Mouse (Mus musculus): ENCODE data around the gene Atcay. TPM values are rescaled to one million over a fixed set of nuclear protein-coding genes. Genes with fewer than 3 reads are reported as not detected.
"Not testable (repeated sequence)": the region's sequence is repeated elsewhere in the genome, so short reads cannot be mapped to it uniquely, and the experiment has no call there.

The Atcay gene
- polyA plus RNA-seq, 1 experiment from 2014 or later, result not detected

- not testable (repeated sequence) for DNase-seq (ENCODE audit: low spot score); H3K4me3 ChIP-seq (ENCODE audit: low read depth, low read length); H3K9me3 ChIP-seq (ENCODE audit: control insufficient read depth, low read length); ATAC-seq (replicated peaks; ENCODE audit: low FRiP score); H3K27ac ChIP-seq (ENCODE audit: low read depth, low read length); H3K4me2 ChIP-seq; H3K27me3 ChIP-seq (replicated peaks; ENCODE audit: control insufficient read depth, insufficient read depth, low read length); H3K9ac ChIP-seq (ENCODE audit: low read depth, low read length); H3K4me1 ChIP-seq (replicated peaks; ENCODE audit: control insufficient read depth, insufficient read depth, low read length); H3K36me3 ChIP-seq (ENCODE audit: control insufficient read depth, insufficient read depth, low read length)
- WGBS, result 7% methylated on average over 1 of the region's 1 CpGs
Measured at GRCm38 (mm10) chr10:81217267-81217666, 13.4 kb downstream of the Atcay start.

- Histone ChIP-seq H3K27ac (ENCODE audit: low read depth, low read length) (no peak overlapping the region), H3K9me3 (ENCODE audit: control insufficient read depth, low read length) (no peaks in the 10 kb centered on the region), H3K4me1 (replicated peaks; ENCODE audit: control insufficient read depth, insufficient read depth, low read length) (no peaks in the 10 kb centered on the region), H3K4me3 (ENCODE audit: low read depth, low read length) (no peak overlapping the region), H3K36me3 (ENCODE audit: control insufficient read depth, insufficient read depth, low read length) (no peaks in the 10 kb centered on the region), H3K9ac (ENCODE audit: low read depth, low read length) (no peak overlapping the region), H3K27me3 (replicated peaks; ENCODE audit: control insufficient read depth, insufficient read depth, low read length) (peaks cover 2% of the 10 kb centered on the region), H3K4me2 (no peak overlapping the region)
- no peak for DNase-seq (ENCODE audit: low spot score)
- WGBS, result 78% methylated on average over 6 of the region's 6 CpGs
- no peak for ATAC-seq (replicated peaks; ENCODE audit: low FRiP score)
Measured at GRCm38 (mm10) chr10:81216810-81217209, 13.8 kb downstream of the Atcay start.

GRCm38 (mm10) chr10:81216260-81216659 lies 14.4 kb downstream of the Atcay start:
- DNase-seq (ENCODE audit: low spot score) (no peak), ATAC-seq (replicated peaks; ENCODE audit: low FRiP score) (no peak)
- Histone ChIP-seq H3K4me3 (ENCODE audit: low read depth, low read length) (no peak overlapping the region), H3K4me2 (no peak overlapping the region), H3K36me3 (ENCODE audit: control insufficient read depth, insufficient read depth, low read length) (no peaks in the 10 kb centered on the region), H3K9me3 (ENCODE audit: control insufficient read depth, low read length) (no peaks in the 10 kb centered on the region), H3K27ac (ENCODE audit: low read depth, low read length) (no peak overlapping the region), H3K27me3 (replicated peaks; ENCODE audit: control insufficient read depth, insufficient read depth, low read length) (peaks cover 2% of the 10 kb centered on the region), H3K9ac (ENCODE audit: low read depth, low read length) (no peak overlapping the region), H3K4me1 (replicated peaks; ENCODE audit: control insufficient read depth, insufficient read depth, low read length) (no peaks in the 10 kb centered on the region)
- WGBS, result 70% methylated on average over 6 of the region's 6 CpGs

GRCm38 (mm10) chr10:81210154-81210553 lies 20.5 kb downstream of the Atcay start:
- Histone ChIP-seq H3K9ac (ENCODE audit: low read depth, low read length) (no peak overlapping the region), H3K4me3 (ENCODE audit: low read depth, low read length) (no peak overlapping the region), H3K4me1 (replicated peaks; ENCODE audit: control insufficient read depth, insufficient read depth, low read length) (no peaks in the 10 kb centered on the region), H3K36me3 (ENCODE audit: control insufficient read depth, insufficient read depth, low read length) (no peaks in the 10 kb centered on the region), H3K27me3 (replicated peaks; ENCODE audit: control insufficient read depth, insufficient read depth, low read length) (peaks cover 2% of the 10 kb centered on the region; the same call in 1 of the 2 replicates), H3K9me3 (ENCODE audit: control insufficient read depth, low read length) (no peaks in the 10 kb centered on the region), H3K4me2 (no peak overlapping the region), H3K27ac (ENCODE audit: low read depth, low read length) (no peak overlapping the region)
- DNase-seq (ENCODE audit: low spot score) (no peak), ATAC-seq (replicated peaks; ENCODE audit: low FRiP score) (no peak)
- 90% methylated on average over 5 of the region's 5 CpGs for WGBS

- DNase-seq (ENCODE audit: low spot score), result no peak
- no peak for ATAC-seq (replicated peaks; ENCODE audit: low FRiP score)
- WGBS, result 69% methylated on average over 4 of the region's 4 CpGs
- Histone ChIP-seq H3K9me3 (ENCODE audit: control insufficient read depth, low read length) (no peaks in the 10 kb centered on the region), H3K27me3 (replicated peaks; ENCODE audit: control insufficient read depth, insufficient read depth, low read length) (peaks cover 10% of the 10 kb centered on the region; the same call in 1 of the 2 replicates), H3K4me3 (ENCODE audit: low read depth, low read length) (no peak overlapping the region), H3K4me1 (replicated peaks; ENCODE audit: control insufficient read depth, insufficient read depth, low read length) (peaks cover 8% of the 10 kb centered on the region; the same call in 1 of the 2 replicates), H3K27ac (ENCODE audit: low read depth, low read length) (no peak overlapping the region), H3K4me2 (no peak overlapping the region), H3K36me3 (ENCODE audit: control insufficient read depth, insufficient read depth, low read length) (no peaks in the 10 kb centered on the region), H3K9ac (ENCODE audit: low read depth, low read length) (no peak overlapping the region)
Measured at GRCm38 (mm10) chr10:81204137-81204536, 26.5 kb downstream of the Atcay start.

- H3K36me3 ChIP-seq (ENCODE audit: control insufficient read depth, insufficient read depth, low read length), result no peaks in the 10 kb centered on the region
- ATAC-seq (replicated peaks; ENCODE audit: low FRiP score), result peak; percentile 87
- H3K9ac ChIP-seq (ENCODE audit: low read depth, low read length), result no peak overlapping the region
- H3K4me1 ChIP-seq (replicated peaks; ENCODE audit: control insufficient read depth, insufficient read depth, low read length), result peaks cover 8% of the 10 kb centered on the region; the same call in 1 of the 2 replicates
- H3K27me3 ChIP-seq (replicated peaks; ENCODE audit: control insufficient read depth, insufficient read depth, low read length), result peaks cover 13% of the 10 kb centered on the region
- H3K9me3 ChIP-seq (ENCODE audit: control insufficient read depth, low read length), result no peaks in the 10 kb centered on the region
- DNase-seq (ENCODE audit: low spot score), result no peak
- H3K4me3 ChIP-seq (ENCODE audit: low read depth, low read length), result no peak overlapping the region
- no peak overlapping the region for H3K4me2 ChIP-seq
- H3K27ac ChIP-seq (ENCODE audit: low read depth, low read length), result no peak overlapping the region; the same call in 1 of the 2 replicates
- WGBS, result 46% methylated on average over 8 of the region's 8 CpGs
Measured at GRCm38 (mm10) chr10:81202978-81203720, 27.5 kb downstream of the Atcay start.

- Histone ChIP-seq H3K36me3 (ENCODE audit: control insufficient read depth, insufficient read depth, low read length) (no peaks in the 10 kb centered on the region), H3K4me1 (replicated peaks; ENCODE audit: control insufficient read depth, insufficient read depth, low read length) (peaks cover 8% of the 10 kb centered on the region; the same call in 1 of the 2 replicates), H3K9me3 (ENCODE audit: control insufficient read depth, low read length) (no peaks in the 10 kb centered on the region), H3K4me2 (no peak within 1 kb of the TSS), H3K27me3 (replicated peaks; ENCODE audit: control insufficient read depth, insufficient read depth, low read length) (peaks cover 19% of the 10 kb centered on the region), H3K4me3 (ENCODE audit: low read depth, low read length) (no peak within 1 kb of the TSS), H3K9ac (ENCODE audit: low read depth, low read length) (no peak within 1 kb of the TSS), H3K27ac (ENCODE audit: low read depth, low read length) (no peak within 1 kb of the TSS; the same call in 1 of the 2 replicates)
- DNase-seq (ENCODE audit: low spot score), result no peak
- 67% methylated on average over 13 of the region's 13 CpGs for WGBS
- no peak for ATAC-seq (replicated peaks; ENCODE audit: low FRiP score)
Measured at GRCm38 (mm10) chr10:81201807-81202758, 28.6 kb downstream of the Atcay start, which contains the start of gene Nmrk2. Gene Nmrk2 (minus strand): TSS chr10:81202051.

- no peak overlapping the region for H3K4me3 ChIP-seq (ENCODE audit: low read depth, low read length)
- H3K36me3 ChIP-seq (ENCODE audit: control insufficient read depth, insufficient read depth, low read length), result no peaks in the 10 kb centered on the region
- no peak overlapping the region for H3K9ac ChIP-seq (ENCODE audit: low read depth, low read length)
- no peak overlapping the region for H3K4me2 ChIP-seq
- peaks cover 8% of the 10 kb centered on the region; the same call in 1 of the 2 replicates for H3K4me1 ChIP-seq (replicated peaks; ENCODE audit: control insufficient read depth, insufficient read depth, low read length)
- DNase-seq (ENCODE audit: low spot score) (no peak), ATAC-seq (replicated peaks; ENCODE audit: low FRiP score) (no peak)
- no peak overlapping the region for H3K27ac ChIP-seq (ENCODE audit: low read depth, low read length)
- WGBS, result 75% methylated on average over 20 of the region's 20 CpGs
- no peaks in the 10 kb centered on the region for H3K9me3 ChIP-seq (ENCODE audit: control insufficient read depth, low read length)
- peaks cover 29% of the 10 kb centered on the region for H3K27me3 ChIP-seq (replicated peaks; ENCODE audit: control insufficient read depth, insufficient read depth, low read length)
Measured at GRCm38 (mm10) chr10:81200605-81201287, 29.9 kb downstream of the Atcay start.

Data from liver, embryonic 11.5 days (tissue).